Mouse (Mus musculus): ENCODE measurements around the gene Ndufs4. TPM values are rescaled to one million over a fixed set of nuclear protein-coding genes. Genes with fewer than 3 reads are reported as not detected.
"Not testable (repeated sequence)": the region's sequence is repeated elsewhere in the genome, so short reads cannot be mapped to it uniquely, and the experiment has no call there.

Gene Ndufs4
- polyA plus RNA-seq, 1 experiment: 25.9 TPM

GRCm38 (mm10) chr13:114304684-114305083 is 83.4 kb downstream of the Ndufs4 start:
- 91% methylated on average over 7 of the region's 7 CpGs for WGBS
- no peaks in the 10 kb centered on the region for H3K27me3 ChIP-seq (ENCODE audit: control insufficient read depth, insufficient read depth, low read length)
- no peaks in the 10 kb centered on the region for H3K4me1 ChIP-seq (ENCODE audit: control insufficient read depth, insufficient read depth, insufficient read length, low read length)
- no peak overlapping the region for H3K27ac ChIP-seq (ENCODE audit: insufficient read depth, low read depth, low read length)
- no peak overlapping the region for H3K4me3 ChIP-seq (ENCODE audit: low read depth, low read length)
- H3K36me3 ChIP-seq (ENCODE audit: control insufficient read depth, insufficient read depth, low read length): peaks cover 13% of the 10 kb centered on the region
- TF ChIP-seq CTCF (IDR thresholded peaks at IDR 0.05; ENCODE audit: extremely low read depth, insufficient read length, insufficient replicate concordance, low read depth, low read length) (no peak), POLR2A (IDR thresholded peaks at IDR 0.05; ENCODE audit: low read depth, low read length) (no peak)

- Histone ChIP-seq H3K4me1 (ENCODE audit: control insufficient read depth, insufficient read depth, insufficient read length, low read length) (no peaks in the 10 kb centered on the region), H3K27ac (ENCODE audit: insufficient read depth, low read depth, low read length) (no peak overlapping the region), H3K4me3 (ENCODE audit: low read depth, low read length) (no peak overlapping the region), H3K36me3 (ENCODE audit: control insufficient read depth, insufficient read depth, low read length) (peaks cover 17% of the 10 kb centered on the region), H3K27me3 (ENCODE audit: control insufficient read depth, insufficient read depth, low read length) (no peaks in the 10 kb centered on the region)
- TF ChIP-seq CTCF (IDR thresholded peaks at IDR 0.05; ENCODE audit: extremely low read depth, insufficient read length, insufficient replicate concordance, low read depth, low read length): no peak
- no peak for TF ChIP-seq POLR2A (IDR thresholded peaks at IDR 0.05; ENCODE audit: low read depth, low read length)
- 84% methylated on average over 4 of the region's 4 CpGs for WGBS
Measured at GRCm38 (mm10) chr13:114303466-114304175, 84.4 kb downstream of the Ndufs4 start.

- TF ChIP-seq CTCF (IDR thresholded peaks at IDR 0.05; ENCODE audit: extremely low read depth, insufficient read length, insufficient replicate concordance, low read depth, low read length) (no peak), POLR2A (IDR thresholded peaks at IDR 0.05; ENCODE audit: low read depth, low read length) (no peak)
- Histone ChIP-seq H3K27ac (ENCODE audit: insufficient read depth, low read depth, low read length) (no peak overlapping the region), H3K4me1 (ENCODE audit: control insufficient read depth, insufficient read depth, insufficient read length, low read length) (no peaks in the 10 kb centered on the region), H3K27me3 (ENCODE audit: control insufficient read depth, insufficient read depth, low read length) (no peaks in the 10 kb centered on the region), H3K4me3 (ENCODE audit: low read depth, low read length) (no peak overlapping the region), H3K36me3 (ENCODE audit: control insufficient read depth, insufficient read depth, low read length) (peaks cover 7% of the 10 kb centered on the region; the same call in 1 of the 2 replicates)
- 76% methylated on average over 3 of the region's 3 CpGs for WGBS
Measured at GRCm38 (mm10) chr13:114297761-114298160, 90.3 kb downstream of the Ndufs4 start.

- TF ChIP-seq CTCF (IDR thresholded peaks at IDR 0.05; ENCODE audit: extremely low read depth, insufficient read length, insufficient replicate concordance, low read depth, low read length) (no peak), POLR2A (IDR thresholded peaks at IDR 0.05; ENCODE audit: low read depth, low read length) (no peak)
- Histone ChIP-seq H3K4me1 (ENCODE audit: control insufficient read depth, insufficient read depth, insufficient read length, low read length) (no peaks in the 10 kb centered on the region), H3K27me3 (ENCODE audit: control insufficient read depth, insufficient read depth, low read length) (no peaks in the 10 kb centered on the region), H3K4me3 (ENCODE audit: low read depth, low read length) (no peak overlapping the region), H3K36me3 (ENCODE audit: control insufficient read depth, insufficient read depth, low read length) (peaks cover 7% of the 10 kb centered on the region; the same call in 1 of the 2 replicates), H3K27ac (ENCODE audit: insufficient read depth, low read depth, low read length) (no peak overlapping the region)
- WGBS: 85% methylated on average over 4 of the region's 4 CpGs
Measured at GRCm38 (mm10) chr13:114296556-114296955, 91.5 kb downstream of the Ndufs4 start.

GRCm38 (mm10) chr13:114289411-114289810 is 98.6 kb downstream of the Ndufs4 start:
- Histone ChIP-seq H3K36me3 (ENCODE audit: control insufficient read depth, insufficient read depth, low read length) (peaks cover 22% of the 10 kb centered on the region), H3K27me3 (ENCODE audit: control insufficient read depth, insufficient read depth, low read length) (no peaks in the 10 kb centered on the region), H3K4me1 (ENCODE audit: control insufficient read depth, insufficient read depth, insufficient read length, low read length) (no peaks in the 10 kb centered on the region), H3K4me3 (ENCODE audit: low read depth, low read length) (no peak overlapping the region), H3K27ac (ENCODE audit: insufficient read depth, low read depth, low read length) (no peak overlapping the region)
- TF ChIP-seq CTCF (IDR thresholded peaks at IDR 0.05; ENCODE audit: extremely low read depth, insufficient read length, insufficient replicate concordance, low read depth, low read length) (no peak), POLR2A (IDR thresholded peaks at IDR 0.05; ENCODE audit: low read depth, low read length) (no peak)
- WGBS: 81% methylated on average over 1 of the region's 1 CpGs

- H3K27ac ChIP-seq (ENCODE audit: insufficient read depth, low read depth, low read length): no peak overlapping the region
- TF ChIP-seq POLR2A (IDR thresholded peaks at IDR 0.05; ENCODE audit: low read depth, low read length) (no peak), CTCF (IDR thresholded peaks at IDR 0.05; ENCODE audit: extremely low read depth, insufficient read length, insufficient replicate concordance, low read depth, low read length) (no peak)
- WGBS: 97% methylated on average over 3 of the region's 3 CpGs
- no peak overlapping the region for H3K4me3 ChIP-seq (ENCODE audit: low read depth, low read length)
- H3K27me3 ChIP-seq (ENCODE audit: control insufficient read depth, insufficient read depth, low read length): no peaks in the 10 kb centered on the region
- no peaks in the 10 kb centered on the region for H3K4me1 ChIP-seq (ENCODE audit: control insufficient read depth, insufficient read depth, insufficient read length, low read length)
- H3K36me3 ChIP-seq (ENCODE audit: control insufficient read depth, insufficient read depth, low read length): peaks cover 24% of the 10 kb centered on the region
Measured at GRCm38 (mm10) chr13:114288511-114288910, 99.5 kb downstream of the Ndufs4 start.

GRCm38 (mm10) chr13:114278690-114279089 is 109.4 kb downstream of the Ndufs4 start:
- H3K4me1 ChIP-seq (ENCODE audit: control insufficient read depth, insufficient read depth, insufficient read length, low read length); H3K27ac ChIP-seq (ENCODE audit: insufficient read depth, low read depth, low read length); H3K36me3 ChIP-seq (ENCODE audit: control insufficient read depth, insufficient read depth, low read length); H3K27me3 ChIP-seq (ENCODE audit: control insufficient read depth, insufficient read depth, low read length); H3K4me3 ChIP-seq (ENCODE audit: low read depth, low read length): not testable (repeated sequence)
- 94% methylated on average over 2 of the region's 2 CpGs for WGBS
